Mouse (Mus musculus) myocyte (in vitro differentiated cells): ENCODE results near the gene Ndrg3. TPM values are rescaled to one million over a fixed set of nuclear protein-coding genes. Genes with fewer than 3 reads are reported as not detected.
A peak's percentile ranks its signal among the peaks of the same experiment; 100 is the strongest.

Experiments used
- H3K27me3 ChIP-seq: one replicate; pipeline ENCODE4 v1.6.1; 2011; ENCODE audit not compliant: control insufficient read depth, insufficient read depth, insufficient read length
- H3K36me3 ChIP-seq: one replicate; pipeline ENCODE4 v1.6.1; 2011; ENCODE audit not compliant: control insufficient read depth, insufficient read depth
- H3K4me2 ChIP-seq: one replicate; pipeline ENCODE4 v1.6.1; 2011; ENCODE audit warnings: low read depth, control low read depth
- H3K4me3 ChIP-seq: one replicate; pipeline ENCODE4 v1.5.1; 2011; ENCODE audit warnings: mild to moderate bottlenecking, control low read depth, moderate library complexity
- H3K79me2 ChIP-seq: one replicate; pipeline ENCODE4 v1.6.1; 2011; ENCODE audit not compliant: control insufficient read depth, insufficient read depth
- H3ac ChIP-seq: one replicate; pipeline ENCODE4 v1.6.1; 2011; ENCODE audit not compliant: control insufficient read depth, insufficient read length
- CEBPB ChIP-seq: IDR thresholded peaks from 2 replicates; pipeline ENCODE4 v1.6.1; 2011; ENCODE audit warnings: mild to moderate bottlenecking, moderate library complexity; ENCODE audit not compliant: poor library complexity, insufficient read depth, severe bottlenecking
- E2F4 ChIP-seq: IDR thresholded peaks from one replicate; pipeline ENCODE4 v1.6.1; 2011; ENCODE audit warnings: mild to moderate bottlenecking, control low read depth, moderate library complexity; ENCODE audit not compliant: insufficient read depth
- MAX ChIP-seq: IDR thresholded peaks from one replicate; pipeline ENCODE4 v1.6.1; 2011; ENCODE audit warnings: low read depth, mild to moderate bottlenecking, control low read depth
- MYOD1 ChIP-seq, 3 experiments: IDR thresholded peaks; one replicate each; pipeline ENCODE4 v1.6.1; 2011; ENCODE audit warnings: control low read depth in 2 of 3, low read depth in 2 of 3, mild to moderate bottlenecking in 2 of 3, moderate library complexity in 1 of 3; ENCODE audit not compliant: insufficient read length in 2 of 3, control insufficient read depth in 1 of 3
- MYOG ChIP-seq, 3 experiments: IDR thresholded peaks; one replicate each; pipeline ENCODE4 v1.6.1; 2011; ENCODE audit warnings: control low read depth in 2 of 3, low read depth in 2 of 3, mild to moderate bottlenecking in 2 of 3; ENCODE audit not compliant: insufficient read length in 2 of 3, control insufficient read depth in 1 of 3, insufficient read depth in 1 of 3
- POLR2A ChIP-seq: IDR thresholded peaks from one replicate; pipeline ENCODE4 v1.6.1; 2011; ENCODE audit warnings: low read depth, mild to moderate bottlenecking, control low read depth, moderate library complexity; ENCODE audit not compliant: insufficient read length
- POLR2AphosphoS2 ChIP-seq: IDR thresholded peaks from one replicate; pipeline ENCODE4 v1.6.1; 2011; ENCODE audit warnings: low read depth, control low read depth; ENCODE audit not compliant: insufficient read length
- REST ChIP-seq: IDR thresholded peaks from one replicate; pipeline ENCODE4 v1.6.1; 2011; ENCODE audit warnings: mild to moderate bottlenecking, control low read depth, moderate library complexity; ENCODE audit not compliant: insufficient read depth, insufficient read length
- SRF ChIP-seq: IDR thresholded peaks from one replicate; pipeline ENCODE4 v1.6.1; 2011; ENCODE audit warnings: low read depth; ENCODE audit not compliant: control insufficient read depth, insufficient read length
- TCF12 ChIP-seq: IDR thresholded peaks from one replicate; pipeline ENCODE4 v1.6.1; 2011; ENCODE audit warnings: mild to moderate bottlenecking, control low read depth; ENCODE audit not compliant: poor library complexity, insufficient read depth, severe bottlenecking
- TCF3 ChIP-seq: IDR thresholded peaks from one replicate; pipeline ENCODE4 v1.6.1; 2011; ENCODE audit warnings: low read depth, control low read depth; ENCODE audit not compliant: insufficient read length
- USF1 ChIP-seq: IDR thresholded peaks from one replicate; pipeline ENCODE4 v1.6.1; 2011; ENCODE audit warnings: low read depth, mild to moderate bottlenecking, control low read depth, moderate library complexity
- polyA plus RNA-seq: library from polyadenylated mRNA; unstranded; fragments of >200 nt; fragmentation: generic; extraction: Trizol; gene quantifications from one replicate; pipeline ENCODE4 v1.2.1, GENCODE M21; 2012; ENCODE audit warnings: missing spikeins

The Ndrg3 gene
- polyA plus RNA-seq, 1 experiment, result 34.0 TPM

- TF ChIP-seq E2F4 (no peak), MYOD1 (IDR thresholded peaks at IDR 0.05; ENCODE audit: control insufficient read depth in 1 of 3, insufficient read length in 2 of 3, low read depth in 2 of 3) (no peak), TCF3 (no peak), MAX (no peak), MYOG (IDR thresholded peaks at IDR 0.05; ENCODE audit: control insufficient read depth in 1 of 3, insufficient read depth in 1 of 3, insufficient read length in 2 of 3, low read depth in 2 of 3) (no peak), POLR2A (no peak), USF1 (no peak), SRF (no peak), CEBPB (no peak), TCF12 (no peak), POLR2AphosphoS2 (no peak), REST (no peak)
- no peaks in the 10 kb centered on the region for H3K79me2 ChIP-seq
- no peak overlapping the region for H3K4me3 ChIP-seq
- no peaks in the 10 kb centered on the region for H3K27me3 ChIP-seq
- H3K36me3 ChIP-seq, result no peaks in the 10 kb centered on the region
- H3K4me2 ChIP-seq, result no peak overlapping the region
- no peak overlapping the region for H3ac ChIP-seq
Measured at GRCm38 (mm10) chr2:156882431-156883001, 109.3 kb downstream of the Ndrg3 start.

GRCm38 (mm10) chr2:156879541-156879940 lies 112.3 kb downstream of the Ndrg3 start:
- Histone ChIP-seq H3K4me2 (no peak overlapping the region), H3K36me3 (peaks cover 9% of the 10 kb centered on the region), H3K4me3 (no peak overlapping the region), H3ac (no peak overlapping the region), H3K79me2 (no peaks in the 10 kb centered on the region), H3K27me3 (no peaks in the 10 kb centered on the region)
- TF ChIP-seq POLR2AphosphoS2 (no peak), CEBPB (no peak), MYOG (IDR thresholded peaks at IDR 0.05; ENCODE audit: control insufficient read depth in 1 of 3, insufficient read depth in 1 of 3, insufficient read length in 2 of 3, low read depth in 2 of 3) (peak in 1 of 3 experiments; percentile 10), MAX (no peak)

- no peak overlapping the region for H3ac ChIP-seq
- H3K27me3 ChIP-seq, result no peaks in the 10 kb centered on the region
- no peak overlapping the region for H3K4me3 ChIP-seq
- no peaks in the 10 kb centered on the region for H3K79me2 ChIP-seq
- no peak overlapping the region for H3K4me2 ChIP-seq
- TF ChIP-seq TCF12 (no peak), USF1 (no peak), MYOD1 (IDR thresholded peaks at IDR 0.05; ENCODE audit: control insufficient read depth in 1 of 3, insufficient read length in 2 of 3, low read depth in 2 of 3) (no peak), TCF3 (no peak), E2F4 (no peak), CEBPB (no peak), MYOG (IDR thresholded peaks at IDR 0.05; ENCODE audit: control insufficient read depth in 1 of 3, insufficient read depth in 1 of 3, insufficient read length in 2 of 3, low read depth in 2 of 3) (no peak), MAX (no peak), REST (no peak), SRF (no peak), POLR2AphosphoS2 (no peak), POLR2A (no peak)
- peaks cover 18% of the 10 kb centered on the region for H3K36me3 ChIP-seq
Measured at GRCm38 (mm10) chr2:156877726-156878125, 114.1 kb downstream of the Ndrg3 start.

Other genes with a start within 250 kb of the Ndrg3 start
- 442 TPM for gene Myl9, start 216.6 kb downstream of the Ndrg3 start, polyA plus RNA-seq
- gene Tgif2, start 152.0 kb downstream of the Ndrg3 start, polyA plus RNA-seq, result 11.2 TPM
- 0.26 TPM for gene 4930518I15Rik, start 134.1 kb downstream of the Ndrg3 start, polyA plus RNA-seq
- gene Rab5if, start 128.9 kb downstream of the Ndrg3 start, polyA plus RNA-seq, result 191 TPM
- gene Sla2, start 104.9 kb downstream of the Ndrg3 start, polyA plus RNA-seq, result 0.18 TPM
- gene Dsn1, start 15.1 kb upstream of the Ndrg3 start, polyA plus RNA-seq, result 4.8 TPM
- 11.9 TPM for gene Soga1, start 87.2 kb upstream of the Ndrg3 start, polyA plus RNA-seq
- not detected for gene Tldc2, start 95.0 kb upstream of the Ndrg3 start, polyA plus RNA-seq
- 14.0 TPM for gene Samhd1, start 143.2 kb upstream of the Ndrg3 start, polyA plus RNA-seq
- gene Rbl1, start 212.5 kb upstream of the Ndrg3 start, polyA plus RNA-seq, result 4.1 TPM